Mouse (Mus musculus): ENCODE data around the gene Iqsec3. TPM values are rescaled to one million over a fixed set of nuclear protein-coding genes. Genes with fewer than 3 reads are reported as not detected.
"Not testable (repeated sequence)": the region's sequence is repeated elsewhere in the genome, so short reads cannot be mapped to it uniquely, and the experiment has no call there.

Iqsec3 gene
- polyA plus RNA-seq, 1 experiment from 2014 or later: 0.08 TPM

DNA sequence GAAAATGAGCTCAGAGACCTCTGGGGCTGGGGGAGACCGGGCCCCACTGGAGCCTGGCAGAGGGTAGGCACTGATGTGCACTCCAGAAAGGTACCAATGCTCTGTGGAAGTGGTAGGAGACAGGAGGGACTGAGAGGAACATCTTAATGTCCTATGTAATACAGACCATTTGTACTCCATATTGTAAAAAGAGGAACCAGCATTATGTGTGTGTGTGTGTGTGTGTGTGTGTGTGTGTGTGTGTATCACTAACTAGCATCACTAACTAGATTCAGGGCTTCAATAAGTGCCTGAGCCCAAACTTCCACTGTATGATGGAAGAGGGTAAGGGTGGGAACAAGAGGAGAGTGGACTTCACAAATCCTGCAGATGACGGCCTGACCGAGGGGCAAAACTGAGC lies 88.1 kb downstream of the Iqsec3 start:
- Histone ChIP-seq H3K27me3 (ENCODE audit: control insufficient read depth, insufficient read depth, low read length) (no peaks in the 10 kb centered on the region; the same call in 1 of the 2 replicates), H3K4me3 (ENCODE audit: low read length) (no peak overlapping the region), H3K4me2 (replicated peaks; ENCODE audit: low read depth, low read length) (no peak overlapping the region), H3K9me3 (ENCODE audit: control insufficient read depth, low read length) (no peaks in the 10 kb centered on the region), H3K36me3 (ENCODE audit: control insufficient read depth, insufficient read depth, low read length) (no peaks in the 10 kb centered on the region), H3K27ac (ENCODE audit: low read depth, low read length) (no peak overlapping the region), H3K4me1 (ENCODE audit: control insufficient read depth, insufficient read depth, low read length) (no peaks in the 10 kb centered on the region), H3K9ac (ENCODE audit: low read depth, low read length) (no peak overlapping the region)
- ATAC-seq (ENCODE audit: low FRiP score, low TSS enrichment): no peak
- WGBS: 81% methylated on average over 3 of the region's 3 CpGs

GRCm38 (mm10) chr6:121382071-121382470 lies 91.4 kb downstream of the Iqsec3 start:
- Histone ChIP-seq H3K4me3 (ENCODE audit: low read length) (no peak overlapping the region), H3K4me1 (ENCODE audit: control insufficient read depth, insufficient read depth, low read length) (no peaks in the 10 kb centered on the region), H3K9ac (ENCODE audit: low read depth, low read length) (no peak overlapping the region), H3K36me3 (ENCODE audit: control insufficient read depth, insufficient read depth, low read length) (no peaks in the 10 kb centered on the region), H3K9me3 (ENCODE audit: control insufficient read depth, low read length) (no peaks in the 10 kb centered on the region), H3K4me2 (replicated peaks; ENCODE audit: low read depth, low read length) (no peak overlapping the region), H3K27ac (ENCODE audit: low read depth, low read length) (no peak overlapping the region), H3K27me3 (ENCODE audit: control insufficient read depth, insufficient read depth, low read length) (no peaks in the 10 kb centered on the region; the same call in 1 of the 2 replicates)
- WGBS: 44% methylated on average over 10 of the region's 10 CpGs
- ATAC-seq (ENCODE audit: low FRiP score, low TSS enrichment): no peak

GRCm38 (mm10) chr6:121380576-121380975 lies 92.9 kb downstream of the Iqsec3 start:
- Histone ChIP-seq H3K27me3 (ENCODE audit: control insufficient read depth, insufficient read depth, low read length) (no peaks in the 10 kb centered on the region; the same call in 1 of the 2 replicates), H3K4me2 (replicated peaks; ENCODE audit: low read depth, low read length) (no peak overlapping the region), H3K27ac (ENCODE audit: low read depth, low read length) (no peak overlapping the region), H3K4me3 (ENCODE audit: low read length) (no peak overlapping the region), H3K9me3 (ENCODE audit: control insufficient read depth, low read length) (no peaks in the 10 kb centered on the region), H3K4me1 (ENCODE audit: control insufficient read depth, insufficient read depth, low read length) (no peaks in the 10 kb centered on the region), H3K36me3 (ENCODE audit: control insufficient read depth, insufficient read depth, low read length) (no peaks in the 10 kb centered on the region), H3K9ac (ENCODE audit: low read depth, low read length) (no peak overlapping the region)
- no peak for ATAC-seq (ENCODE audit: low FRiP score, low TSS enrichment)
- 67% methylated on average over 8 of the region's 8 CpGs for WGBS

- Histone ChIP-seq H3K27ac (ENCODE audit: low read depth, low read length) (no peak overlapping the region), H3K27me3 (ENCODE audit: control insufficient read depth, insufficient read depth, low read length) (no peaks in the 10 kb centered on the region), H3K36me3 (ENCODE audit: control insufficient read depth, insufficient read depth, low read length) (no peaks in the 10 kb centered on the region), H3K4me3 (ENCODE audit: low read length) (no peak overlapping the region), H3K9me3 (ENCODE audit: control insufficient read depth, low read length) (no peaks in the 10 kb centered on the region), H3K4me1 (ENCODE audit: control insufficient read depth, insufficient read depth, low read length) (no peaks in the 10 kb centered on the region), H3K9ac (ENCODE audit: low read depth, low read length) (no peak overlapping the region), H3K4me2 (replicated peaks; ENCODE audit: low read depth, low read length) (no peak overlapping the region)
- 72% methylated on average over 4 of the region's 4 CpGs for WGBS
- no peak for ATAC-seq (ENCODE audit: low FRiP score, low TSS enrichment)
Measured at GRCm38 (mm10) chr6:121378256-121378655, 95.2 kb downstream of the Iqsec3 start.

- Histone ChIP-seq H3K9ac (ENCODE audit: low read depth, low read length) (no peak overlapping the region), H3K36me3 (ENCODE audit: control insufficient read depth, insufficient read depth, low read length) (no peaks in the 10 kb centered on the region), H3K4me2 (replicated peaks; ENCODE audit: low read depth, low read length) (no peak overlapping the region), H3K27ac (ENCODE audit: low read depth, low read length) (no peak overlapping the region), H3K9me3 (ENCODE audit: control insufficient read depth, low read length) (no peaks in the 10 kb centered on the region), H3K4me3 (ENCODE audit: low read length) (no peak overlapping the region), H3K4me1 (ENCODE audit: control insufficient read depth, insufficient read depth, low read length) (no peaks in the 10 kb centered on the region), H3K27me3 (ENCODE audit: control insufficient read depth, insufficient read depth, low read length) (no peaks in the 10 kb centered on the region)
- 70% methylated on average over 12 of the region's 12 CpGs for WGBS
- no peak for ATAC-seq (ENCODE audit: low FRiP score, low TSS enrichment)
Measured at GRCm38 (mm10) chr6:121376159-121376558, 97.3 kb downstream of the Iqsec3 start.

DNA sequence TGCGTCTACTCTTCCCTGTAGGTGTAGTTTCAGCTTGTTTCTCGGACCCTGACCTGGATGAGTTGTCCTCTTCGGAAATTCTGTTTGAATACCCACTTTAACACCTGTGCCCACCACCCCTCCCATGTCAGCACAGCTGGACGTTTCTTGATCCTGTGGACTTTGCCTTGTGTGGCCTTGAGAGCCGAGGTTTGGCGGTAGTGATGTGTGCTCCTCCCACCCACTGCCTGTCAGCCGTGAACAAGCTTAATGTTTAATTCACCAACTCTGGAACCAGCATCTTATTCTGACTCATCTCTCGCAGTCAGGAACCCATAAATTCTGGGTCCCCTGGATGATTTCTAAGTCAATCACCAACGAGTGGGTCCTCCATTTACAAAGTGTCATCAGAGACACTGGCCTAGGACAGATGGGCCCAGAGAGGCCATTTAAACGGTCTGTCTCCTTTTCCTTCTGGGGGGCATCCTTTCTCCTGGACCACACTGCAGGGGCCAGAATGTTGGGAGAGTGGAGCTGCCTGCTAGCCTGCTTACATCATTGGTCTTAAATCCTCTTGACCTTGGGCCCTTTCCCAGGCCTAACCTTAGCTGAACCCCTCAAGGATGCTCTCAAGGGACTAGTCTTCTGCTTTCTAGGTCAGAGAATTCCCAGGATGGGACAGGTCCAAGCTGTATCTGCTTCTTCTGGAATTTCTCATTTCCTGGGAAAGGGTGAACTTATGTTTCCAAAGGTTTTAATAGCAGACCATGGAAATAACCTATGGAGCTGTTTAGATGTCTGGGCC lies 102.1 kb downstream of the Iqsec3 start:
- Histone ChIP-seq H3K9ac (ENCODE audit: low read depth, low read length) (no peak overlapping the region), H3K27me3 (ENCODE audit: control insufficient read depth, insufficient read depth, low read length) (no peaks in the 10 kb centered on the region), H3K9me3 (ENCODE audit: control insufficient read depth, low read length) (no peaks in the 10 kb centered on the region), H3K27ac (ENCODE audit: low read depth, low read length) (no peak overlapping the region), H3K4me3 (ENCODE audit: low read length) (no peak overlapping the region), H3K4me2 (replicated peaks; ENCODE audit: low read depth, low read length) (no peak overlapping the region), H3K4me1 (ENCODE audit: control insufficient read depth, insufficient read depth, low read length) (no peaks in the 10 kb centered on the region), H3K36me3 (ENCODE audit: control insufficient read depth, insufficient read depth, low read length) (no peaks in the 10 kb centered on the region)
- 55% methylated on average over 10 of the region's 10 CpGs for WGBS
- no peak for ATAC-seq (ENCODE audit: low FRiP score, low TSS enrichment)

DNA sequence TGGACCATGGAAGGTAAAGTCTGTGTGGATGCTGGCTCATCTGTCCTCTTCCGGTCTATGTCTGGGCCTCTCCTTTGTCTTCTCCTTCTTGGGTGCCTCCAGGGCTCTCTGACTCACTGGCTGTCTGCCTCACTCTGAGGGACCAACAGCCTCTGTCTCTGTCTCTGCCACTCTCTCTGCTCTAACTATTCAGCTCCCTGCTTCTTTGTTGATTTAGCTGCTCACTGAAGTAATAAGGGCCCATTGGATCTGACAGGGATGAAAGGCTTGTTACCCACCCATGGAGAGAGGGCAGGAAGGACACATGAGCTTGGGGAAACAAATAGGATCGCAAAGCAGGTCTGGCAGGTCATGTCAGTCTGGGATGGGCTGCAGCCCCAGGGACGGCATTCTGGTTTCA lies 106.4 kb downstream of the Iqsec3 start:
- Histone ChIP-seq H3K4me2 (replicated peaks; ENCODE audit: low read depth, low read length) (no peak overlapping the region), H3K9me3 (ENCODE audit: control insufficient read depth, low read length) (no peaks in the 10 kb centered on the region), H3K27me3 (ENCODE audit: control insufficient read depth, insufficient read depth, low read length) (no peaks in the 10 kb centered on the region), H3K4me1 (ENCODE audit: control insufficient read depth, insufficient read depth, low read length) (no peaks in the 10 kb centered on the region), H3K36me3 (ENCODE audit: control insufficient read depth, insufficient read depth, low read length) (no peaks in the 10 kb centered on the region), H3K27ac (ENCODE audit: low read depth, low read length) (no peak overlapping the region), H3K9ac (ENCODE audit: low read depth, low read length) (no peak overlapping the region), H3K4me3 (ENCODE audit: low read length) (no peak overlapping the region)
- ATAC-seq (ENCODE audit: low FRiP score, low TSS enrichment): peak; percentile 53; the same call in 1 of the 2 replicates
- WGBS: 42% methylated on average over 3 of the region's 3 CpGs

DNA sequence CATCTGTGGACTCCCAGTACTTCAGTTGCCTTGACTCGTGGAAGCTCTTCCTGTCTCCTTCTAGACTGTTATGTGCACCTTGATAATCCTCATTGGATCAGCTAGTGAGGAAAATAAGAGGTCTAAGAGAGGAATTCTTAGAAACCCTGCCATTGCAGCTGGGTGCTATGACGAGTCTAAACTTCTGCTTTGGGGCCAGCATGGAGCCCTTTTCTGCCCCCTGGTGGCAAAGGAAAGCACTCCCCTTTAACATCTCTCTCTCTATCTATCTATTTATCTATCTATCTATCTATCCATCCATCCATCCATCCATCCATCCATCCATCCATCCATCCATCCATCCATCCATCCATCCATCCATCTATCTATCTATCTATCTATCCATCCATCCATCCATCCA lies 106.9 kb downstream of the Iqsec3 start:
- not testable (repeated sequence) for H3K27ac ChIP-seq (ENCODE audit: low read depth, low read length); H3K9me3 ChIP-seq (ENCODE audit: control insufficient read depth, low read length); ATAC-seq (ENCODE audit: low FRiP score, low TSS enrichment); H3K4me1 ChIP-seq (ENCODE audit: control insufficient read depth, insufficient read depth, low read length); H3K36me3 ChIP-seq (ENCODE audit: control insufficient read depth, insufficient read depth, low read length); H3K4me3 ChIP-seq (ENCODE audit: low read length); H3K4me2 ChIP-seq (replicated peaks; ENCODE audit: low read depth, low read length); H3K9ac ChIP-seq (ENCODE audit: low read depth, low read length); H3K27me3 ChIP-seq (ENCODE audit: control insufficient read depth, insufficient read depth, low read length)
- 24% methylated on average over 2 of the region's 2 CpGs for WGBS

- Histone ChIP-seq H3K27me3 (ENCODE audit: control insufficient read depth, insufficient read depth, low read length) (no peaks in the 10 kb centered on the region), H3K27ac (ENCODE audit: low read depth, low read length) (no peak overlapping the region), H3K4me1 (ENCODE audit: control insufficient read depth, insufficient read depth, low read length) (no peaks in the 10 kb centered on the region), H3K9me3 (ENCODE audit: control insufficient read depth, low read length) (no peaks in the 10 kb centered on the region), H3K36me3 (ENCODE audit: control insufficient read depth, insufficient read depth, low read length) (no peaks in the 10 kb centered on the region), H3K9ac (ENCODE audit: low read depth, low read length) (no peak overlapping the region), H3K4me2 (replicated peaks; ENCODE audit: low read depth, low read length) (no peak overlapping the region), H3K4me3 (ENCODE audit: low read length) (no peak overlapping the region)
- 52% methylated on average over 4 of the region's 4 CpGs for WGBS
- ATAC-seq (ENCODE audit: low FRiP score, low TSS enrichment): no peak
Measured at GRCm38 (mm10) chr6:121363956-121364355, 109.5 kb downstream of the Iqsec3 start.
